Mouse (Mus musculus): Measurements from ENCODE around the gene Sf1. TPM values are rescaled to one million over a fixed set of nuclear protein-coding genes. Genes with fewer than 3 reads are reported as not detected.

Gene Sf1
- polyA plus RNA-seq, 2 experiments = 57.4 to 57.9 TPM

- H3K4me3 ChIP-seq (ENCODE audit: insufficient read depth in 1 of 2, low read depth in 2 of 2, low read length in 2 of 2) = no peak overlapping the region
- no peaks in the 10 kb centered on the region for H3K9me3 ChIP-seq (ENCODE audit: control insufficient read depth, low read length)
- no peak overlapping the region for H3K4me2 ChIP-seq (ENCODE audit: low read depth)
- 43% methylated on average over 9 of the region's 9 CpGs for WGBS (ENCODE audit: insufficient replicate concordance)
- TF ChIP-seq EP300 (IDR thresholded peaks at IDR 0.05; ENCODE audit: low read depth) (no peak), CTCF (IDR thresholded peaks at IDR 0.05; ENCODE audit: low read depth) (no peak)
- H3K27ac ChIP-seq = no peak overlapping the region
- peaks cover 26% of the 10 kb centered on the region for H3K27me3 ChIP-seq (ENCODE audit: control insufficient read depth, insufficient read depth, low read length)
- no peaks in the 10 kb centered on the region for H3K4me1 ChIP-seq (replicated peaks; ENCODE audit: control insufficient read depth in 2 of 2, insufficient read depth in 2 of 2, low read length in 1 of 2)
- ATAC-seq (ENCODE audit: insufficient read depth) (no peak), DNase-seq (ENCODE audit: low read depth in 3 of 3, low spot score in 3 of 3) (no peak)
- no peak overlapping the region for H3K9ac ChIP-seq (replicated peaks)
- no peaks in the 10 kb centered on the region for H3K36me3 ChIP-seq (replicated peaks; ENCODE audit: control insufficient read depth, insufficient read depth, low read depth)
These were observed 56.4 kb downstream of the Sf1 start for GRCm38 (mm10) chr19:6419805-6420310.

GRCm38 (mm10) chr19:6420481-6421210, 57.2 kb downstream of the Sf1 start:
- ATAC-seq (ENCODE audit: insufficient read depth) (no peak), DNase-seq (ENCODE audit: low read depth in 3 of 3, low spot score in 3 of 3) (no peak)
- Histone ChIP-seq H3K4me3 (ENCODE audit: insufficient read depth in 1 of 2, low read depth in 2 of 2, low read length in 2 of 2) (no peak overlapping the region), H3K4me1 (replicated peaks; ENCODE audit: control insufficient read depth in 2 of 2, insufficient read depth in 2 of 2, low read length in 1 of 2) (no peaks in the 10 kb centered on the region), H3K9ac (replicated peaks) (no peak overlapping the region), H3K27ac (no peak overlapping the region), H3K36me3 (replicated peaks; ENCODE audit: control insufficient read depth, insufficient read depth, low read depth) (no peaks in the 10 kb centered on the region), H3K27me3 (ENCODE audit: control insufficient read depth, insufficient read depth, low read length) (peaks cover 28% of the 10 kb centered on the region), H3K4me2 (ENCODE audit: low read depth) (no peak overlapping the region), H3K9me3 (ENCODE audit: control insufficient read depth, low read length) (no peaks in the 10 kb centered on the region)
- TF ChIP-seq CTCF (IDR thresholded peaks at IDR 0.05; ENCODE audit: low read depth) = no peak
- TF ChIP-seq EP300 (IDR thresholded peaks at IDR 0.05; ENCODE audit: low read depth) = no peak
- WGBS (ENCODE audit: insufficient replicate concordance) = 42% methylated on average over 19 of the region's 19 CpGs

- H3K27me3 ChIP-seq (ENCODE audit: control insufficient read depth, insufficient read depth, low read length) = peaks cover 33% of the 10 kb centered on the region
- H3K27ac ChIP-seq = no peak overlapping the region
- no peak overlapping the region for H3K4me3 ChIP-seq (ENCODE audit: insufficient read depth in 1 of 2, low read depth in 2 of 2, low read length in 2 of 2)
- H3K36me3 ChIP-seq (replicated peaks; ENCODE audit: control insufficient read depth, insufficient read depth, low read depth) = no peaks in the 10 kb centered on the region
- WGBS (ENCODE audit: insufficient replicate concordance) = 55% methylated on average over 9 of the region's 9 CpGs
- DNase-seq (ENCODE audit: low read depth in 3 of 3, low spot score in 3 of 3) = no peak
- H3K4me2 ChIP-seq (ENCODE audit: low read depth) = no peak overlapping the region
- TF ChIP-seq CTCF (IDR thresholded peaks at IDR 0.05; ENCODE audit: low read depth) = no peak
- no peak for TF ChIP-seq EP300 (IDR thresholded peaks at IDR 0.05; ENCODE audit: low read depth)
- no peaks in the 10 kb centered on the region for H3K4me1 ChIP-seq (replicated peaks; ENCODE audit: control insufficient read depth in 2 of 2, insufficient read depth in 2 of 2, low read length in 1 of 2)
- no peaks in the 10 kb centered on the region for H3K9me3 ChIP-seq (ENCODE audit: control insufficient read depth, low read length)
- H3K9ac ChIP-seq (replicated peaks) = no peak overlapping the region
- ATAC-seq (ENCODE audit: insufficient read depth) = no peak
These were observed 57.7 kb downstream of the Sf1 start for GRCm38 (mm10) chr19:6421211-6421590.

- TF ChIP-seq CTCF (IDR thresholded peaks at IDR 0.05; ENCODE audit: low read depth) (no peak), EP300 (IDR thresholded peaks at IDR 0.05; ENCODE audit: low read depth) (no peak)
- H3K36me3 ChIP-seq (replicated peaks; ENCODE audit: control insufficient read depth, insufficient read depth, low read depth) = no peaks in the 10 kb centered on the region
- H3K27ac ChIP-seq = no peak overlapping the region
- no peak for ATAC-seq (ENCODE audit: insufficient read depth)
- 50% methylated on average over 7 of the region's 7 CpGs for WGBS (ENCODE audit: insufficient replicate concordance)
- H3K4me3 ChIP-seq (ENCODE audit: insufficient read depth in 1 of 2, low read depth in 2 of 2, low read length in 2 of 2) = no peak overlapping the region
- H3K4me2 ChIP-seq (ENCODE audit: low read depth) = no peak overlapping the region
- DNase-seq (ENCODE audit: low read depth in 3 of 3, low spot score in 3 of 3) = no peak
- H3K9ac ChIP-seq (replicated peaks) = no peak overlapping the region
- H3K9me3 ChIP-seq (ENCODE audit: control insufficient read depth, low read length) = no peaks in the 10 kb centered on the region
- H3K27me3 ChIP-seq (ENCODE audit: control insufficient read depth, insufficient read depth, low read length) = peaks cover 41% of the 10 kb centered on the region
- no peaks in the 10 kb centered on the region for H3K4me1 ChIP-seq (replicated peaks; ENCODE audit: control insufficient read depth in 2 of 2, insufficient read depth in 2 of 2, low read length in 1 of 2)
These were observed 58.5 kb downstream of the Sf1 start for GRCm38 (mm10) chr19:6422014-6422413.

- ATAC-seq (ENCODE audit: insufficient read depth) (no peak), DNase-seq (ENCODE audit: low read depth in 3 of 3, low spot score in 3 of 3) (no peak)
- no peaks in the 10 kb centered on the region for H3K9me3 ChIP-seq (ENCODE audit: control insufficient read depth, low read length)
- H3K4me3 ChIP-seq (ENCODE audit: insufficient read depth in 1 of 2, low read depth in 2 of 2, low read length in 2 of 2) = no peak overlapping the region
- TF ChIP-seq EP300 (IDR thresholded peaks at IDR 0.05; ENCODE audit: low read depth) (no peak), CTCF (IDR thresholded peaks at IDR 0.05; ENCODE audit: low read depth) (no peak)
- no peak overlapping the region for H3K9ac ChIP-seq (replicated peaks)
- peaks cover 0 to 2% of the 10 kb centered on the region in 2 experiments; a peak in 1 of 4 replicates for H3K4me1 ChIP-seq (replicated peaks; ENCODE audit: control insufficient read depth in 2 of 2, insufficient read depth in 2 of 2, low read length in 1 of 2)
- WGBS (ENCODE audit: insufficient replicate concordance) = 69% methylated on average over 16 of the region's 16 CpGs
- H3K27me3 ChIP-seq (ENCODE audit: control insufficient read depth, insufficient read depth, low read length) = peaks cover 52% of the 10 kb centered on the region
- H3K4me2 ChIP-seq (ENCODE audit: low read depth) = no peak overlapping the region
- no peaks in the 10 kb centered on the region for H3K36me3 ChIP-seq (replicated peaks; ENCODE audit: control insufficient read depth, insufficient read depth, low read depth)
- no peak overlapping the region for H3K27ac ChIP-seq
These were observed 59.8 kb downstream of the Sf1 start for GRCm38 (mm10) chr19:6423241-6423640.

Measured in liver, embryonic 14.5 days (tissue).